Mouse (Mus musculus): ENCODE data around the gene Lmntd1. TPM values are rescaled to one million over a fixed set of nuclear protein-coding genes. Genes with fewer than 3 reads are reported as not detected.
A peak's percentile ranks its signal among the peaks of the same experiment; 100 is the strongest.

Lmntd1 gene
- total and polyA plus RNA-seq, 3 experiments = 0.08 to 0.43 (median 0.26) TPM

GRCm38 (mm10) chr6:145417014-145417719 lies 197.0 kb downstream of the Lmntd1 start:
- peak; percentile 49 for DNase-seq (ENCODE audit: extremely low read depth)
- TF ChIP-seq RAD21 (IDR thresholded peaks at IDR 0.05; ENCODE audit: low read depth, low read length) (peak; percentile 47), MXI1 (IDR thresholded peaks at IDR 0.05; ENCODE audit: low read depth, low read length) (no peak), RCOR1 (conservative IDR thresholded peaks at IDR 0.05; ENCODE audit: low read depth, low read length) (no peak), SMC3 (IDR thresholded peaks at IDR 0.05; ENCODE audit: low read depth, low read length) (peak; percentile 74), CTCF (conservative IDR thresholded peaks at IDR 0.05 in 1 of 2, IDR thresholded peaks at IDR 0.05 in 1 of 2; ENCODE audit: low read depth in 2 of 2, low read length in 2 of 2) (peak; percentile 61 to 74)
- Histone ChIP-seq H3K4me3 (replicated peaks in 1 of 3; ENCODE audit: low read depth in 2 of 3, low read length in 2 of 3, poor library complexity in 1 of 3) (no peak overlapping the region), H3K4me2 (ENCODE audit: insufficient read depth, low read depth, poor library complexity, severe bottlenecking) (no peak overlapping the region), H3K9me3 (replicated peaks; ENCODE audit: low read length) (no peaks in the 10 kb centered on the region), H3K9ac (ENCODE audit: insufficient read depth, low read depth) (no peak overlapping the region), H3K4me1 (ENCODE audit: control insufficient read depth in 1 of 2, insufficient read depth in 2 of 2) (0 out of 4 replicates have a peak, but pooled peaks cover 0 to 2% of the 10 kb centered on the region in 2 experiments), H3K36me3 (replicated peaks in 1 of 2; ENCODE audit: control insufficient read depth in 1 of 2, insufficient read depth in 1 of 2, low read length in 1 of 2) (no peaks in the 10 kb centered on the region), H3K79me2 (replicated peaks; ENCODE audit: control insufficient read depth, extremely low read depth, insufficient read depth, poor library complexity, severe bottlenecking) (no peaks in the 10 kb centered on the region), H3K27me3 (replicated peaks) (no peaks in the 10 kb centered on the region), H3K27ac (ENCODE audit: insufficient read depth, low read depth) (no peak overlapping the region)
- in situ Hi-C loops (cut with MboI; ENCODE audit: low pct_ligation_motif_present, low pct_unique_long_range_greater_than_20kb, low sequenced_read_pairs) = no loop called here
- dilution Hi-C loops (cut with MboI; ENCODE audit: extremely low pct_ligation_motif_present, extremely low pct_unique_long_range_greater_than_20kb, low sequenced_read_pairs) = no loop called here

GRCm38 (mm10) chr6:145404369-145405051 lies 209.6 kb downstream of the Lmntd1 start:
- in situ Hi-C loops (cut with MboI; ENCODE audit: low pct_ligation_motif_present, low pct_unique_long_range_greater_than_20kb, low sequenced_read_pairs) (no loop called here), dilution Hi-C loops (cut with MboI; ENCODE audit: extremely low pct_ligation_motif_present, extremely low pct_unique_long_range_greater_than_20kb, low sequenced_read_pairs) (no loop called here)
- no peak overlapping the region for H3K4me3 ChIP-seq (replicated peaks in 1 of 3; ENCODE audit: low read depth in 2 of 3, low read length in 2 of 3, poor library complexity in 1 of 3)
- H3K27ac ChIP-seq (ENCODE audit: insufficient read depth, low read depth) = no peak overlapping the region
- no peak for TF ChIP-seq CHD1 (IDR thresholded peaks at IDR 0.05; ENCODE audit: low read depth, low read length)
- TF ChIP-seq CTCF (conservative IDR thresholded peaks at IDR 0.05 in 1 of 2, IDR thresholded peaks at IDR 0.05 in 1 of 2; ENCODE audit: low read depth in 2 of 2, low read length in 2 of 2) = peak in 1 of 2 experiments; percentile 36; a peak in 1 of 4 replicates
- TF ChIP-seq USF1 (IDR thresholded peaks at IDR 0.05; ENCODE audit: low read depth, low read length) = no peak
- TF ChIP-seq ZC3H11A (IDR thresholded peaks at IDR 0.05; ENCODE audit: low read depth, low read length) = no peak
- no peak for TF ChIP-seq CHD2 (IDR thresholded peaks at IDR 0.05; ENCODE audit: low read length)
- peak; percentile 16 for TF ChIP-seq RAD21 (IDR thresholded peaks at IDR 0.05; ENCODE audit: low read depth, low read length)
- no peak for TF ChIP-seq ZMIZ1 (IDR thresholded peaks at IDR 0.05; ENCODE audit: low read depth, low read length)
- TF ChIP-seq ELF1 (IDR thresholded peaks at IDR 0.05; ENCODE audit: low read depth, low read length) = no peak
- no peak for TF ChIP-seq MYC (IDR thresholded peaks at IDR 0.05; ENCODE audit: low read depth, low read length)
- peak; percentile 22 for TF ChIP-seq SMC3 (IDR thresholded peaks at IDR 0.05; ENCODE audit: low read depth, low read length)
- no peak for TF ChIP-seq SIN3A (IDR thresholded peaks at IDR 0.05; ENCODE audit: low read length)
- no peak for TF ChIP-seq BHLHE40 (IDR thresholded peaks at IDR 0.05; ENCODE audit: low read depth, low read length)
- TF ChIP-seq ZKSCAN1 (IDR thresholded peaks at IDR 0.05; ENCODE audit: borderline replicate concordance, low read depth, low read length) = no peak
- peaks cover 0 to 20% of the 10 kb centered on the region in 2 experiments; a peak in 2 of 4 replicates for H3K4me1 ChIP-seq (ENCODE audit: control insufficient read depth in 1 of 2, insufficient read depth in 2 of 2)
- H3K79me2 ChIP-seq (replicated peaks; ENCODE audit: control insufficient read depth, extremely low read depth, insufficient read depth, poor library complexity, severe bottlenecking) = no peaks in the 10 kb centered on the region
- no peak overlapping the region for H3K4me2 ChIP-seq (ENCODE audit: insufficient read depth, low read depth, poor library complexity, severe bottlenecking)
- no peak for DNase-seq (ENCODE audit: extremely low read depth)
- no peaks in the 10 kb centered on the region for H3K9me3 ChIP-seq (replicated peaks; ENCODE audit: low read length)
- no peak overlapping the region for H3K9ac ChIP-seq (ENCODE audit: insufficient read depth, low read depth)
- no peaks in the 10 kb centered on the region for H3K27me3 ChIP-seq (replicated peaks)
- no peaks in the 10 kb centered on the region for H3K36me3 ChIP-seq (replicated peaks in 1 of 2; ENCODE audit: control insufficient read depth in 1 of 2, insufficient read depth in 1 of 2, low read length in 1 of 2)

All from CH12.LX (cell line).